Mouse (Mus musculus): Measurements from ENCODE around the gene Bloc1s4. TPM values are rescaled to one million over a fixed set of nuclear protein-coding genes. Genes with fewer than 3 reads are reported as not detected.

Bloc1s4 gene
- 1.9 TPM for polyA plus RNA-seq (2017; shearing (Covaris generic))

DNA sequence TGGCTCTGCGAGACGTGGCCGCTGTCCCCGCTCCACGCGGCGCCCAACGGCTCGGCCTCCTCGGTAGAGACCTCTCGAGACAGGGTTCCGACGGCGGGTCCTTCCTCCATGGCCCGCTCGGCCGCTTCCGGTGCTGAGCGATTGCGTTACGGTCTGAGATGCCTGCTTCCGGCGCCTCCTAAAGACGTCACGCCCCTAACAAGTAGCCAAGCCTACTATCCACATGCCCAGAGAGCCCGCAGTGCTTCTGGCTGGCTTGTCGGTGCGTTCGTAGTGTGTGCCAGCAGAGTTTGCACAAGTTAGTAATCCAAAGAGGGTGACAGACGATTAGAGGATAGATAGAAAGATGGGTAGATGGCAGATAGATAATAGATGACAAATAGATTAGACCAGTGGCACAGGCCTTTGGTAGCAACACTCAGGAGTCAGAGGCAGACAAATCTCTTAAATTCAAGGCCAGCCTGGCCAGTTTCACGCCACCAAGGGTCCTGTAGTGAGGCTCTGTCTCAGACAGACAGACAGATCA, at the start of gene Bloc1s4:
Gene Bloc1s4 (minus strand): TSS at position 115 of the 526 bp plus-strand sequence.

DNA sequence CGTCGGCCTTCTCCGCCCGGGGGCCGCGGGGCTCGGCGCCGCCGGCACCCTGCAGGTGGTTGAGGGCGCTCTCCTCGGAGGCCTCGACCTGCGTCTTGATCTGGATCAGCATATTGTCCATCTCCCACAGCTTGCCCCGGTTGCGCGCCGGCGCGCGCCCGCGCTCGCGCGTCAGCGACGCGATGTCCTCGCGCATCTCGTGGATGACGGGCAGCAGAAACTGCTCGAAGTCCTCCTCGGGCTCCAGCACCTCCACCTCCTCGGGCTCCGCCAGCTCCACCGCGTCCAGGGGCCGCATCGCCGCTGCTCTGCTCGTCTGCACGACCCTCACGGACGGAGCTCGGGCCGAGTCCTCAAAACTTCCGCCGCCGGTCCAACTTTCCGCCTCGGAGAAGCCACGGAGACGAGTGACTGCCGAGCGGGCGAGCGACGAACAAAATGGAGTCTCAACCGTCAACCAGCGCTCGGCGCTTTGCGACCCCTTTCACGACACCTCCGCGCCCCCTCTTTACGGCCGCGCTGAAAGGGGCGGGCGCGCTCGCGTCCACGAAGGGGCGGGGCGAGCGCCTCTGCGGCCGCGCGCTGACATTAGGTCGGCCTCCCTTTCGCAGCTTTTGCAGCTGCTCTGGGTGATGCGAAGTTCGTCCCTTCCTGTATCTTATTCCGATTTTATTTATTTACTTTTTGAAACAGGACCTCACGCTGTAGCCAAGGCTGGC, 48.0 kb upstream of the Bloc1s4 start, which contains the start of gene Mrfap1:
Gene Mrfap1 (minus strand): TSS at position 477 of the 719 bp plus-strand sequence.

Other genes starting within 250 kb of the Bloc1s4 start
- gene Tbc1d14, start 155.4 kb downstream of the Bloc1s4 start, polyA plus RNA-seq (2017; shearing (Covaris generic)): 110 TPM
- 36.7 TPM for gene D5Ertd579e, start 52.6 kb downstream of the Bloc1s4 start, polyA plus RNA-seq (2017; shearing (Covaris generic))
- gene Mrfap1, start 48.1 kb upstream of the Bloc1s4 start, polyA plus RNA-seq (2017; shearing (Covaris generic)): 89.1 TPM
- gene Man2b2, start 82.0 kb upstream of the Bloc1s4 start, polyA plus RNA-seq (2017; shearing (Covaris generic)): 16.1 TPM
- gene Ppp2r2c, start 119.9 kb upstream of the Bloc1s4 start, polyA plus RNA-seq (2017; shearing (Covaris generic)): not detected
- 2.2 TPM for gene Wfs1, start 240.6 kb upstream of the Bloc1s4 start, polyA plus RNA-seq (2017; shearing (Covaris generic))